Mouse (Mus musculus): ENCODE data around the gene Tff3. TPM values are rescaled to one million over a fixed set of nuclear protein-coding genes. Genes with fewer than 3 reads are reported as not detected.

The Tff3 gene
- polyA plus RNA-seq, 1 experiment from 2014 or later, result 1.4 TPM

DNA sequence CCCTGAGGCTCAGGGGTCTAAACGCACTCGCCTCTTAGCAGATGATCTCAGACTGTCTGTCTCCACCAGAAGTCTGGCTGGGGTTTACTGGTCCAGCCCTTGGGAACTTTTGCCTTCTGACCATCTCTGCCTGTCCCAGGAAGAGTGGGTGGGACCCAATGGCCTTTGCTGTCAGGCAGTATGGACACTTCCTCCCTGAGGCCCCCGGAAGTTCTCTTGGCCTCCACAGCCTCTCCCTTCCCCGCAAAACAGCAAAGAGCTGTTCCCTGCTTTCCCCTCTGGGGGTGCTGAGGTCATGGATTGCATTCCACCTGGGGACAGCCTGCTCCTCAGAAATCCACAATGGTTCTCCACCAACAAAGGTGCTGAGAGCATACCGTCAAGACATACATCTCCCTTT is 40.7 kb downstream of the Tff3 start:
- WGBS, result 51% methylated on average over 5 of the region's 5 CpGs
- peaks cover 47% of the 10 kb centered on the region for H3K4me1 ChIP-seq

DNA sequence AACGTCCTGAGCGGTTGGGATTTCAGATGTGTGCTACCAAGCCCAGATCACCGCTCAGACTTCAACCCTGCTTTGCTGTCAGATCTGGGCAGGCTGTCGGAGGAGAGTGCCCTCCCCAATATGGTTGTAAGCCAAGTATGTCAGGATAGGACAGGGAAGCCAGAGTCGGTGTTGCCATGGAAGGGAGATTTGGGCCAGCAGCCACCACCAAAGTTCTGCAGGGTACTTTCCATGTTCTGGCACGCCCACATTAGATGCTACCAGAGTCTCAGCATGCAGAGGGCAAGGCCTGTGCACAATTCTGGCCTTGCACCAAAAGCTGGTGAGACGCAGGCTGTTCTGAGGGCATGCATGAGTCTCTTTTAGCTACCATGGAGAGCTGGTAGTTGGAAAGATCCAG is 43.2 kb downstream of the Tff3 start:
- 87% methylated on average over 7 of the region's 7 CpGs for WGBS
- H3K27me3 ChIP-seq (replicated peaks), result no peaks in the 10 kb centered on the region
- H3K27ac ChIP-seq, result no peak overlapping the region
- H3K4me1 ChIP-seq, result peaks cover 35% of the 10 kb centered on the region
- no peak overlapping the region for H3K4me2 ChIP-seq
- no peak for ATAC-seq (replicated peaks)
- H3K4me3 ChIP-seq, result no peak overlapping the region
- H3K36me3 ChIP-seq (replicated peaks), result no peaks in the 10 kb centered on the region
- no peak overlapping the region for H3K9ac ChIP-seq
- no peaks in the 10 kb centered on the region for H3K9me3 ChIP-seq

More for the DNA sequence above, 40.7 kb downstream of the Tff3 start:
- Histone ChIP-seq H3K9ac (no peak overlapping the region), H3K36me3 (replicated peaks) (0 out of 2 replicates have a peak, but pooled peaks cover 2% of the 10 kb centered on the region), H3K4me3 (no peak overlapping the region), H3K27me3 (replicated peaks) (no peaks in the 10 kb centered on the region), H3K27ac (no peak overlapping the region), H3K4me2 (no peak overlapping the region), H3K9me3 (no peaks in the 10 kb centered on the region)
- no peak for ATAC-seq (replicated peaks)

DNA sequence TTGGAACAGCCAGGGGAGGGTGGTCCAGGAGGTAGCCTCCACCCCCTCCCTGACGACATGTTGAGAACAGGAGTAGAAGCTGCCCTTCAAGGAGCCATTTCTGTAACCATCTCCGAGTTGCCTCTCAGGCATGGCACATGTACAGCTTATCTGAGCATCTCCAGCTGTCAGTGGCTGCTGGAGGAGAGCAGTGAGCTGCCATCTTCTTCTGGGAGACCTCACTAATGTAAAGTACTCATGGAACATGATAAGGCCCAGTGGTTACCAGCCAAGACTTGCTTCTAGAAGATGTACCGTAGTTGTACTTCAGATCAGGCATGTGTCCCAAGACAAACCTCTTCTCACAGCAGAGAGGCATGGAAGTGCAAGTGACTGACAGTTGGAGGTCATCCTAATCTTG is 43.9 kb downstream of the Tff3 start:
- Histone ChIP-seq H3K9me3 (no peaks in the 10 kb centered on the region), H3K4me1 (peaks cover 29% of the 10 kb centered on the region), H3K27ac (no peak overlapping the region), H3K4me3 (no peak overlapping the region), H3K27me3 (replicated peaks) (no peaks in the 10 kb centered on the region), H3K9ac (no peak overlapping the region), H3K36me3 (replicated peaks) (no peaks in the 10 kb centered on the region), H3K4me2 (no peak overlapping the region)
- ATAC-seq (replicated peaks), result no peak
- WGBS, result 89% methylated on average over 3 of the region's 3 CpGs

- H3K9me3 ChIP-seq, result no peaks in the 10 kb centered on the region
Observed at GRCm38 (mm10) chr17:31082296-31083078, 47.0 kb downstream of the Tff3 start.

GRCm38 (mm10) chr17:31079078-31079840 is 50.2 kb downstream of the Tff3 start:
- H3K9me3 ChIP-seq, result no peaks in the 10 kb centered on the region
- H3K27ac ChIP-seq, result peak overlapping the region; percentile 31; the same call in 1 of the 2 replicates
- no peak overlapping the region for H3K9ac ChIP-seq
- H3K27me3 ChIP-seq (replicated peaks), result no peaks in the 10 kb centered on the region
- H3K36me3 ChIP-seq (replicated peaks), result no peaks in the 10 kb centered on the region
- no peak overlapping the region for H3K4me3 ChIP-seq
- H3K4me2 ChIP-seq, result no peak overlapping the region
- H3K4me1 ChIP-seq, result peaks cover 26% of the 10 kb centered on the region
- 60% methylated on average over 12 of the region's 12 CpGs for WGBS
- 0 out of 2 replicates have a peak, but pooled peaks have one; percentile 19 for ATAC-seq (replicated peaks)

More at GRCm38 (mm10) chr17:31082296-31083078, 47.0 kb downstream of the Tff3 start:
- no peaks in the 10 kb centered on the region for H3K27me3 ChIP-seq (replicated peaks)
- peaks cover 13% of the 10 kb centered on the region for H3K4me1 ChIP-seq
- no peak overlapping the region for H3K27ac ChIP-seq
- H3K4me2 ChIP-seq, result no peak overlapping the region
- no peak overlapping the region for H3K4me3 ChIP-seq
- no peak overlapping the region for H3K9ac ChIP-seq
- H3K36me3 ChIP-seq (replicated peaks), result no peaks in the 10 kb centered on the region
- WGBS, result 93% methylated on average over 4 of the region's 4 CpGs
- ATAC-seq (replicated peaks), result no peak

- Histone ChIP-seq H3K9me3 (no peaks in the 10 kb centered on the region), H3K36me3 (replicated peaks) (no peaks in the 10 kb centered on the region), H3K27me3 (replicated peaks) (no peaks in the 10 kb centered on the region), H3K4me3 (no peak overlapping the region), H3K4me2 (no peak overlapping the region), H3K27ac (peak overlapping the region; percentile 31; the same call in 1 of the 2 replicates), H3K4me1 (peaks cover 33% of the 10 kb centered on the region), H3K9ac (no peak overlapping the region)
- no peak for ATAC-seq (replicated peaks)
- 82% methylated on average over 11 of the region's 11 CpGs for WGBS
Observed at GRCm38 (mm10) chr17:31078581-31078980, 50.9 kb downstream of the Tff3 start.

DNA sequence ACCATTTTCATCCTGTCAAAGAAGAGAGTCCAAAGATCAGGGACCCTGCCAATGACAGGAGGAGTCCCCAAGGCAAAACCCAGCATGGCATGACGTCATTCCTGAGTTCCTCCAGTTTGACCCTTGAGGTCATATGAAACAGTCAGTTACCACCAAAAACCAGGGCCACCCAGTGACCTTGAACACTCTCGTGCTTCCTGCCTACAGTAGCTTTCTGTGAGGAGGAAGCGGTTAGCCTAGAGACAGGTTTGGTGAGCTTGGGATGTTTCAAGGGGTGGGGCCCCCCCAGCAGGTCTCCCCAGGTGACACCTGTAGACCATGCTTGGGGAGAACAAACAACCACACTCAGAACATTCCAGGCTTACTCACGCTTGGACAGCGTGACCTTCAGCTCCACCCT is 51.9 kb downstream of the Tff3 start:
- Histone ChIP-seq H3K4me1 (peaks cover 43% of the 10 kb centered on the region), H3K27me3 (replicated peaks) (no peaks in the 10 kb centered on the region), H3K4me2 (no peak overlapping the region), H3K9me3 (no peaks in the 10 kb centered on the region), H3K9ac (no peak overlapping the region), H3K27ac (no peak overlapping the region), H3K4me3 (no peak overlapping the region), H3K36me3 (replicated peaks) (no peaks in the 10 kb centered on the region)
- no peak for ATAC-seq (replicated peaks)
- WGBS, result 82% methylated on average over 5 of the region's 5 CpGs

DNA sequence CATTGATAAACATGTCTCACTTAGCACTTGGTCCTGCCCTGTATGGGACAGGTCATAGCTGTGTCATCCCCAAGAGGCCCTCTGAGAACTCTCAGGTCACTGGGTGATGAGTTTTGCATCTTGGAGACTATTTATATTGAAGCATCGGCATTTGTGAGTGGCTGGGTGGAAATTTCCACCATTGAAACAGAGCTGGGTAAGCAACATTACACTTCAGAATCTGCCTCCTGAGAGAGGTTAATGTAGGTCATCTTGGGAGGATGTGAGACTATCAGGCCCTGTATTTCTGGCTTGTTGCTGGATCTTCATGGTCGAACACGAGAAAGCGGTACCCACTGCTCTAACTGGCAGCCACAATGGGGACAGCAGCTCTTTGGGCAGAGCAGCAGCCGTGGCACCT is 54.0 kb downstream of the Tff3 start:
- Histone ChIP-seq H3K27me3 (replicated peaks) (no peaks in the 10 kb centered on the region), H3K36me3 (replicated peaks) (no peaks in the 10 kb centered on the region), H3K9ac (no peak overlapping the region), H3K27ac (peak overlapping the region; percentile 14; the same call in 1 of the 2 replicates), H3K4me3 (no peak overlapping the region), H3K4me1 (peaks cover 63% of the 10 kb centered on the region), H3K9me3 (no peaks in the 10 kb centered on the region), H3K4me2 (no peak overlapping the region)
- 88% methylated on average over 5 of the region's 5 CpGs for WGBS
- no peak for ATAC-seq (replicated peaks)

Other genes starting within 250 kb of the Tff3 start
- gene Glp1r, start 227.8 kb downstream of the Tff3 start, polyA plus RNA-seq (2015; fragmentation: Nextera tagmentation; extraction: Ambion mirVana), result 0.71 and 0.75 TPM in 2 replicates
- 0.04 TPM in 1 of 2 replicates, not detected in the other for gene Umodl1, start 175.0 kb downstream of the Tff3 start, polyA plus RNA-seq (2015; fragmentation: Nextera tagmentation; extraction: Ambion mirVana)
- 22.6 and 23.8 TPM in 2 replicates for gene Abcg1, start 72.0 kb downstream of the Tff3 start, polyA plus RNA-seq (2015; fragmentation: Nextera tagmentation; extraction: Ambion mirVana)
- gene Tff2, start 14.6 kb upstream of the Tff3 start, polyA plus RNA-seq (2015; fragmentation: Nextera tagmentation; extraction: Ambion mirVana), result not detected in 2 replicates
- not detected in 2 replicates for gene Tff1, start 35.6 kb upstream of the Tff3 start, polyA plus RNA-seq (2015; fragmentation: Nextera tagmentation; extraction: Ambion mirVana)
- 0.08 TPM in 1 of 2 replicates, not detected in the other for gene Tmprss3, start 69.3 kb upstream of the Tff3 start, polyA plus RNA-seq (2015; fragmentation: Nextera tagmentation; extraction: Ambion mirVana)
- not detected in 2 replicates for gene Ubash3a, start 78.2 kb upstream of the Tff3 start, polyA plus RNA-seq (2015; fragmentation: Nextera tagmentation; extraction: Ambion mirVana)
- 4.7 and 6.4 TPM in 2 replicates for gene Rsph1, start 147.7 kb upstream of the Tff3 start, polyA plus RNA-seq (2015; fragmentation: Nextera tagmentation; extraction: Ambion mirVana)
- 12.8 and 13.4 TPM in 2 replicates for gene Slc37a1, start 157.1 kb upstream of the Tff3 start, polyA plus RNA-seq (2015; fragmentation: Nextera tagmentation; extraction: Ambion mirVana)

All from midbrain, embryonic 15.5 days (tissue).